13 mouse cellular contexts compared by ENCODE assay signal in the genomic region with DNA sequence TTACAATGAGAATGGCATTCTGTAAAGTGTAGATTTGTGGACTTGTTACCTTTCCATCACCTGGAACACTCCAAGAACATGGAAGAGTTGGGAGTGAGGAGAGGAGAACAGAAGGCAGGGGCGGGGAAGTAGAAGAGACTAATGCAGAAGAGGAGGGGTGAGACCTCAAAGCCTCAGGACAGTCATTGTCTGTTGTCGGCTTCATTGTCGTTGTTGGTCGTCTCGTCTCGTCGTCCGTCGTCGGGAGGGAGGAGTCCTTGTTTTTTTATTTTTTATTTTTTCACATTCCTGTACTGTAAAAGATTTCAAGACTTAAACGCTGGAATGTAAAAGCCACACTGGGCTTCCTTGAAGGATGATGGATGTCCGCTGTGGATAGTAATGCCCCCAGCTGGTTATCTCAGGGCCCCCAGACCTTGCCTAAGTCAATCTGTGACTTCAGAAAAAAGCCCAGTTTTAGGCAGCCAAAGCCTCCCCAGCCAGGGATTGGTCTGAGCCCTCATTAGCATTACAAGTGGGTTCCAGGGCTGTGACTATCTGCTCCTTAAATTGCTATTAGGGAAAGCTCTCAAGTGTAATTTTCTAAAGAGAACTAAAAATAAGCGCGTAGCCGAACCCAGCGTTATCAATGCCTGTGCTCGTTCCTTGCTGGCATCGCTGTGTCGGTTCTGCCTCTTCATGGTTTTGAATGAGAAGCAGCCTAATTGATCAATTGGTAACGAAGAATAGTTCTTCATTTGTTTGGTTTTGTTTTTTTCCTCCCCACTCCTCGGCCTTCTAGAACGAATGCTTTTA. TPM values are rescaled to one million over a fixed set of nuclear protein-coding genes. Genes with fewer than 3 reads are reported as not detected.
DNase-seq lines count a peak whose midpoint lies in the region; ATAC-seq lines count a peak whose summit lies in the region.
"Had no signal": no experiment of that assay in that cellular context is flagged by ENCODE, and none has a peak within 500 bp of the region (broad histone marks: within the 10 kb centered on the region; RNA-seq: fewer than 3 reads in every experiment).

No protein-coding gene starts in this region.

- H3K4me2 ChIP-seq in forebrain, embryonic 12.5 days = peak overlapping the region; percentile 33
- no peak overlapping the region for H3K4me2 ChIP-seq in liver, embryonic 11.5 days
- H3K4me2 ChIP-seq: liver, embryonic 15.5 days had no signal

- H3K4me1 ChIP-seq in heart, embryonic 10.5 days = peaks cover 14% of the 10 kb centered on the region; the same call in 1 of the 2 replicates
- H3K4me1 ChIP-seq in forebrain, embryonic 12.5 days = peaks cover 15% of the 10 kb centered on the region
- H3K4me1 ChIP-seq in liver, embryonic 11.5 days (replicated peaks; ENCODE audit: control insufficient read depth, insufficient read depth, low read length) = no peaks in the 10 kb centered on the region

- H3K9me3 ChIP-seq in heart, embryonic 10.5 days = no peaks in the 10 kb centered on the region
- H3K9me3 ChIP-seq in forebrain, embryonic 12.5 days = no peaks in the 10 kb centered on the region
- no peaks in the 10 kb centered on the region for H3K9me3 ChIP-seq in liver, embryonic 11.5 days (ENCODE audit: control insufficient read depth, low read length)
- H3K9me3 ChIP-seq: liver, embryonic 15.5 days had no signal

- peak overlapping the region; percentile 20 for H3K4me3 ChIP-seq in heart, embryonic 10.5 days
- H3K4me3 ChIP-seq in forebrain, embryonic 12.5 days (replicated peaks) = no peak overlapping the region
- no peak overlapping the region for H3K4me3 ChIP-seq in liver, embryonic 11.5 days (ENCODE audit: low read depth, low read length)
- H3K4me3 ChIP-seq: liver, embryonic 15.5 days had no signal

- H3K36me3 ChIP-seq in heart, embryonic 10.5 days = no peaks in the 10 kb centered on the region
- H3K36me3 ChIP-seq in forebrain, embryonic 12.5 days (replicated peaks) = no peaks in the 10 kb centered on the region
- no peaks in the 10 kb centered on the region for H3K36me3 ChIP-seq in liver, embryonic 11.5 days (ENCODE audit: control insufficient read depth, insufficient read depth, low read length)
- H3K36me3 ChIP-seq: liver, embryonic 15.5 days had no signal

- H3K27me3 ChIP-seq in heart, embryonic 10.5 days (ENCODE audit: insufficient read depth, poor library complexity, severe bottlenecking) = peaks cover 70% of the 10 kb centered on the region
- H3K27me3 ChIP-seq in forebrain, embryonic 12.5 days = peaks cover 17% of the 10 kb centered on the region
- H3K27me3 ChIP-seq in liver, embryonic 11.5 days (replicated peaks; ENCODE audit: control insufficient read depth, insufficient read depth, low read length) = peaks cover 35% of the 10 kb centered on the region

- no peak for DNase-seq in heart, embryonic 10.5 days (ENCODE audit: low spot score)
- DNase-seq in heart, adult 9 months (ENCODE audit: low spot score in 2 of 2) = no peak
- DNase-seq in CD4-positive helper T cell, adult 2 months (ENCODE audit: low read depth, low spot score) = peak; percentile 47
- peak; percentile 50 for DNase-seq in induced T-regulatory cell, adult 2 months (ENCODE audit: low read depth)
- DNase-seq in ovary, postnatal 36 days (ENCODE audit: low spot score) = no peak
- DNase-seq in liver, embryonic 11.5 days (ENCODE audit: low spot score) = no peak
- DNase-seq in adrenal gland, adult (ENCODE audit: inconsistent age in 2 of 2, low spot score in 1 of 2) = no peak
- DNase-seq: cerebellum, adult 9-11 months; gastrocnemius, postnatal 14 days; kidney, adult 2 months; thymus, adult 18-20 months had no signal

- ATAC-seq in forebrain, embryonic 12.5 days (ENCODE audit: low FRiP score) = no peak
- no peak for ATAC-seq in liver, embryonic 11.5 days (replicated peaks; ENCODE audit: low FRiP score)

- no peak overlapping the region for H3K9ac ChIP-seq in forebrain, embryonic 12.5 days
- H3K9ac ChIP-seq in liver, embryonic 11.5 days (ENCODE audit: low read depth, low read length) = no peak overlapping the region
- H3K9ac ChIP-seq: liver, embryonic 15.5 days had no signal

- no peak overlapping the region for H3K27ac ChIP-seq in heart, embryonic 10.5 days
- no peak overlapping the region for H3K27ac ChIP-seq in forebrain, embryonic 12.5 days
- H3K27ac ChIP-seq in liver, embryonic 11.5 days (ENCODE audit: low read depth, low read length) = no peak overlapping the region
- H3K27ac ChIP-seq: liver, embryonic 15.5 days had no signal

- WGBS in heart, embryonic 10.5 days = 9% methylated on average over 22 of the region's 22 CpGs
- 4% methylated on average over 22 of the region's 22 CpGs for WGBS in forebrain, embryonic 12.5 days
- WGBS in liver, embryonic 11.5 days = 23% methylated on average over 22 of the region's 22 CpGs

RNA-seq across cellular contexts. Expression of gene Grap2, which starts 5.0 kb away (rescaled TPM):
- polyA plus RNA-seq in heart, embryonic 10.5 days (2016; fragmentation: Nextera tagmentation; extraction: Ambion mirVana) = 4.9 and 5.0 TPM in 2 replicates
- 1.8 and 2.8 TPM in 2 replicates for polyA plus RNA-seq in forebrain, embryonic 12.5 days (2016; fragmentation: Nextera tagmentation; extraction: Ambion mirVana)
- 15.7 and 19.1 TPM in 2 replicates for polyA plus RNA-seq in liver, embryonic 11.5 days (2014; fragmentation: Nextera tagmentation; extraction: Ambion mirVana)

RNA-seq across cellular contexts. Expression of gene Enthd1, which starts 12.4 kb away (rescaled TPM):
- not detected in 2 replicates for polyA plus RNA-seq in heart, embryonic 10.5 days (2016; fragmentation: Nextera tagmentation; extraction: Ambion mirVana)
- not detected in 2 replicates for polyA plus RNA-seq in forebrain, embryonic 12.5 days (2016; fragmentation: Nextera tagmentation; extraction: Ambion mirVana)
- polyA plus RNA-seq in liver, embryonic 11.5 days (2014; fragmentation: Nextera tagmentation; extraction: Ambion mirVana) = not detected in 2 replicates
- polyA plus RNA-seq: kidney, adult 2 months; liver, embryonic 15.5 days had no signal

Comparison
In these comparisons a context has a peak if more than half of its experiments do, and no peak if none do; other contexts are left out.
1. DNase-seq: peak in CD4-positive helper T cell, adult 2 months (single experiment) and induced T-regulatory cell, adult 2 months (single experiment); none in heart, embryonic 10.5 days (single experiment), heart, adult 9 months (0 of 2), ovary, postnatal 36 days (single experiment), liver, embryonic 11.5 days (single experiment) and adrenal gland, adult (0 of 2).